Mouse (Mus musculus) retina, embryonic 14.5 days (tissue): ENCODE data around the gene Pgrmc2.

ENCODE experiments used
- DNase-seq: peaks from one replicate; pipeline ENCODE4 v3.0.0-alpha.2; 2015; ENCODE audit warnings: low spot score

Pgrmc2 gene

GRCm38 (mm10) chr3:41070519-41070918 lies 12.3 kb downstream of the Pgrmc2 start:
- DNase-seq: no peak

- DNase-seq: no peak
Measured at GRCm38 (mm10) chr3:41065320-41065719, 17.5 kb downstream of the Pgrmc2 start.

- DNase-seq: no peak
Measured at GRCm38 (mm10) chr3:41062758-41063157, 20.1 kb downstream of the Pgrmc2 start.

- DNase-seq: no peak
Measured at GRCm38 (mm10) chr3:41061831-41062565, 20.8 kb downstream of the Pgrmc2 start.

- no peak for DNase-seq
Measured at GRCm38 (mm10) chr3:41059249-41059648, 23.6 kb downstream of the Pgrmc2 start.

- no peak for DNase-seq
Measured at GRCm38 (mm10) chr3:41058395-41058794, 24.5 kb downstream of the Pgrmc2 start.

GRCm38 (mm10) chr3:41053334-41053733 lies 29.5 kb downstream of the Pgrmc2 start:
- no peak for DNase-seq

- DNase-seq: peak; percentile 76
Measured at GRCm38 (mm10) chr3:41047838-41048237, 35.0 kb downstream of the Pgrmc2 start.

- no peak for DNase-seq
Measured at GRCm38 (mm10) chr3:41043756-41044354, 39.0 kb downstream of the Pgrmc2 start.

GRCm38 (mm10) chr3:41042195-41042938 lies 40.5 kb downstream of the Pgrmc2 start:
- DNase-seq: peak; percentile 81

- no peak for DNase-seq
Measured at GRCm38 (mm10) chr3:41041241-41041640, 41.6 kb downstream of the Pgrmc2 start.

GRCm38 (mm10) chr3:41038297-41038916 lies 44.4 kb downstream of the Pgrmc2 start:
- DNase-seq: no peak

GRCm38 (mm10) chr3:41031286-41032210 lies 51.3 kb downstream of the Pgrmc2 start:
- no peak for DNase-seq

GRCm38 (mm10) chr3:41030705-41031104 lies 52.1 kb downstream of the Pgrmc2 start:
- DNase-seq: no peak

- no peak for DNase-seq
Measured at GRCm38 (mm10) chr3:41021980-41022379, 60.9 kb downstream of the Pgrmc2 start.

- DNase-seq: no peak
Measured at GRCm38 (mm10) chr3:41020687-41021086, 62.2 kb downstream of the Pgrmc2 start.

- no peak for DNase-seq
Measured at GRCm38 (mm10) chr3:41018022-41018608, 64.7 kb downstream of the Pgrmc2 start.
